11 mouse cellular contexts compared by ENCODE assay signal in genomic region chr5:113644520-113644919, GRCm38 (mm10). TPM values are rescaled to one million over a fixed set of nuclear protein-coding genes. Genes with fewer than 3 reads are reported as not detected.
DNase-seq lines count a peak whose midpoint lies in the region; ATAC-seq and TF ChIP-seq lines count a peak whose summit lies in the region.
"Had no signal": no experiment of that assay in that cellular context is flagged by ENCODE, and none has a peak within 500 bp of the region (broad histone marks: within the 10 kb centered on the region; RNA-seq: fewer than 3 reads in every experiment).

No protein-coding gene starts in this region.

- peaks cover 6% of the 10 kb centered on the region; the same call in 1 of the 2 replicates for H3K4me1 ChIP-seq in hindbrain, postnatal 0 days (ENCODE audit: insufficient read depth, low read length)
- peaks cover 5% of the 10 kb centered on the region; the same call in 1 of the 2 replicates for H3K4me1 ChIP-seq in hindbrain, embryonic 14.5 days (replicated peaks; ENCODE audit: control insufficient read depth, insufficient read depth, low read length)

- H3K27me3 ChIP-seq in hindbrain, postnatal 0 days (ENCODE audit: insufficient read depth, low read length): no peaks in the 10 kb centered on the region
- no peaks in the 10 kb centered on the region for H3K27me3 ChIP-seq in hindbrain, embryonic 14.5 days (ENCODE audit: control insufficient read depth, insufficient read depth, low read length)

- peak overlapping the region; percentile 11; the same call in 1 of the 2 replicates for H3K27ac ChIP-seq in hindbrain, postnatal 0 days
- no peak overlapping the region for H3K27ac ChIP-seq in hindbrain, embryonic 14.5 days
- H3K27ac ChIP-seq: hindbrain, embryonic 13.5 days had no signal

- H3K4me2 ChIP-seq in hindbrain, postnatal 0 days (ENCODE audit: low read depth, low read length): no peak overlapping the region
- no peak overlapping the region for H3K4me2 ChIP-seq in hindbrain, embryonic 14.5 days (replicated peaks)
- H3K4me2 ChIP-seq: hindbrain, embryonic 13.5 days; lung, embryonic 14.5 days had no signal

- peak; percentile 39 for DNase-seq in hindbrain, postnatal 0 days (ENCODE audit: low spot score)
- DNase-seq in hindbrain, embryonic 14.5 days (ENCODE audit: low spot score): no peak
- peak; percentile 65 to 77 for DNase-seq in right cerebral cortex, postnatal 10 days (ENCODE audit: low spot score in 2 of 2)
- DNase-seq in right cerebral cortex, postnatal 25 days: no peak
- DNase-seq in skeletal muscle tissue, adult 2 months (ENCODE audit: low read depth, low spot score): peak; percentile 50
- DNase-seq in thymus, postnatal 14 days: no peak
- DNase-seq: cerebellum, adult 18-20 months; lung, embryonic 14.5 days; thymus, postnatal 36 days had no signal

- TF ChIP-seq CTCF in hindbrain, postnatal 0 days (IDR thresholded peaks at IDR 0.05; ENCODE audit: low read depth): no peak

- H3K9me3 ChIP-seq in hindbrain, postnatal 0 days (ENCODE audit: low read length): no peaks in the 10 kb centered on the region
- H3K9me3 ChIP-seq in hindbrain, embryonic 14.5 days (ENCODE audit: control insufficient read depth, low read length): no peaks in the 10 kb centered on the region
- H3K9me3 ChIP-seq: hindbrain, embryonic 13.5 days had no signal

- no peak overlapping the region for H3K9ac ChIP-seq in hindbrain, postnatal 0 days (replicated peaks; ENCODE audit: low read length)
- no peak overlapping the region for H3K9ac ChIP-seq in hindbrain, embryonic 14.5 days
- H3K9ac ChIP-seq: hindbrain, embryonic 13.5 days; lung, embryonic 14.5 days had no signal

- no peaks in the 10 kb centered on the region for H3K36me3 ChIP-seq in hindbrain, postnatal 0 days (ENCODE audit: insufficient read depth, low read length)
- no peaks in the 10 kb centered on the region for H3K36me3 ChIP-seq in hindbrain, embryonic 14.5 days (replicated peaks; ENCODE audit: control insufficient read depth, insufficient read depth)
- H3K36me3 ChIP-seq: hindbrain, embryonic 13.5 days had no signal

- ATAC-seq in hindbrain, postnatal 0 days: peak; percentile 22; the same call in 1 of the 2 replicates
- no peak for ATAC-seq in hindbrain, embryonic 14.5 days (ENCODE audit: low FRiP score)
- ATAC-seq in hematopoietic stem cell, adult 5-6 weeks (replicated peaks in 1 of 2; ENCODE audit: insufficient read depth in 1 of 2, low FRiP score in 2 of 2, low TSS enrichment in 1 of 2, low read depth in 1 of 2, poor library complexity in 2 of 2, severe bottlenecking in 2 of 2): peak; percentile 35 to 79

- H3K4me3 ChIP-seq in hindbrain, postnatal 0 days (ENCODE audit: low read length): no peak overlapping the region
- no peak overlapping the region for H3K4me3 ChIP-seq in hindbrain, embryonic 14.5 days (replicated peaks; ENCODE audit: low read length)
- H3K4me3 ChIP-seq: hindbrain, embryonic 13.5 days had no signal

- WGBS in hindbrain, postnatal 0 days: 81% methylated on average over 4 of the region's 4 CpGs
- WGBS in hindbrain, embryonic 14.5 days: 91% methylated on average over 4 of the region's 4 CpGs

RNA-seq across cellular contexts. Expression of gene Cmklr1, which starts 5.7 kb away (rescaled TPM):
- total RNA-seq in hindbrain, postnatal 0 days (2014; rRNA removed): 4.8 and 9.7 TPM in 2 replicates
- 0.91 and 1.6 TPM in 2 replicates for polyA plus RNA-seq in hindbrain, postnatal 0 days (2015; fragmentation: Nextera tagmentation; extraction: Ambion mirVana)
- polyA plus RNA-seq in hindbrain, embryonic 14.5 days (2014; fragmentation: Nextera tagmentation; extraction: Ambion mirVana): 1.7 and 2.7 TPM in 2 replicates
- not detected in 2 replicates for total RNA-seq in hematopoietic stem cell, adult 5-6 weeks (2017)

Comparison
In these comparisons a context has a peak if more than half of its experiments do, and no peak if none do; other contexts are left out.
1. DNase-seq: peak in hindbrain, postnatal 0 days (single experiment), right cerebral cortex, postnatal 10 days (2 of 2) and skeletal muscle tissue, adult 2 months (single experiment); none in hindbrain, embryonic 14.5 days (single experiment), right cerebral cortex, postnatal 25 days (single experiment) and thymus, postnatal 14 days (single experiment).